In genomic region chr5:142412678-142413385, GRCm38 (mm10) we compare ENCODE assay signal across 9 mouse cellular contexts. TPM values are rescaled to one million over a fixed set of nuclear protein-coding genes. Genes with fewer than 3 reads are reported as not detected.
DNase-seq lines count a peak whose midpoint lies in the region; ATAC-seq and TF ChIP-seq lines count a peak whose summit lies in the region.
"Had no signal": no experiment of that assay in that cellular context is flagged by ENCODE, and none has a peak within 500 bp of the region (broad histone marks: within the 10 kb centered on the region; RNA-seq: fewer than 3 reads in every experiment).

No protein-coding gene starts in this region.

- H3K4me3 ChIP-seq in heart, adult 2 months = no peak overlapping the region
- no peak overlapping the region for H3K4me3 ChIP-seq in embryonic facial prominence, embryonic 15.5 days (replicated peaks)
- no peak overlapping the region for H3K4me3 ChIP-seq in limb, embryonic 12.5 days (replicated peaks)

- 36% methylated on average over 6 of the region's 6 CpGs for WGBS in heart, adult 2 months
- 46% methylated on average over 6 of the region's 6 CpGs for WGBS in embryonic facial prominence, embryonic 15.5 days
- WGBS in limb, embryonic 12.5 days = 53% methylated on average over 6 of the region's 6 CpGs

- peaks cover 2% of the 10 kb centered on the region for H3K36me3 ChIP-seq in heart, adult 2 months (ENCODE audit: control insufficient read depth, insufficient read depth, low read length)
- no peaks in the 10 kb centered on the region; the same call in 1 of the 2 replicates for H3K36me3 ChIP-seq in embryonic facial prominence, embryonic 15.5 days
- peaks cover 9% of the 10 kb centered on the region; the same call in 1 of the 2 replicates for H3K36me3 ChIP-seq in limb, embryonic 12.5 days

- no peaks in the 10 kb centered on the region for H3K9me3 ChIP-seq in embryonic facial prominence, embryonic 15.5 days (replicated peaks)
- H3K9me3 ChIP-seq in limb, embryonic 12.5 days = no peaks in the 10 kb centered on the region

- no peak overlapping the region for H3K4me2 ChIP-seq in embryonic facial prominence, embryonic 15.5 days (replicated peaks)
- no peak overlapping the region for H3K4me2 ChIP-seq in limb, embryonic 12.5 days

- no peak for TF ChIP-seq POLR2A in heart, adult 2 months (IDR thresholded peaks at IDR 0.05; ENCODE audit: insufficient read depth, low read depth, low read length)

- ATAC-seq in embryonic facial prominence, embryonic 15.5 days (ENCODE audit: insufficient number of reproducible peaks, low FRiP score, low TSS enrichment, low read depth) = no peak
- no peak for ATAC-seq in limb, embryonic 12.5 days (ENCODE audit: insufficient number of reproducible peaks, insufficient read depth, low FRiP score, low TSS enrichment, low read depth)

- no peak for TF ChIP-seq CTCF in heart, adult 2 months (IDR thresholded peaks at IDR 0.05)

- DNase-seq in heart, adult 2 months = peak; percentile 39 to 55
- DNase-seq in heart, adult 9 months (ENCODE audit: low spot score in 2 of 2) = no peak
- peak; percentile 39 for DNase-seq in 3T3-L1 (ENCODE audit: low read depth, low spot score)
- DNase-seq in ovary, adult 18-20 months (ENCODE audit: low spot score) = no peak
- no peak for DNase-seq in urinary bladder, postnatal 25 days (ENCODE audit: low spot score)
- no peak for DNase-seq in cerebellum, adult 11 months

- no peaks in the 10 kb centered on the region for H3K27me3 ChIP-seq in heart, adult 2 months (ENCODE audit: control insufficient read depth, insufficient read depth, low read length)
- no peaks in the 10 kb centered on the region for H3K27me3 ChIP-seq in embryonic facial prominence, embryonic 15.5 days
- H3K27me3 ChIP-seq in limb, embryonic 12.5 days = no peaks in the 10 kb centered on the region
- H3K27me3 ChIP-seq: CH12.LX had no signal

- TF ChIP-seq EP300 in heart, adult 2 months (IDR thresholded peaks at IDR 0.05; ENCODE audit: insufficient read depth, low read depth, low read length) = no peak

- H3K9ac ChIP-seq in heart, adult 2 months (ENCODE audit: low read depth, low read length) = no peak overlapping the region
- no peak overlapping the region for H3K9ac ChIP-seq in embryonic facial prominence, embryonic 15.5 days
- H3K9ac ChIP-seq in limb, embryonic 12.5 days (replicated peaks) = no peak overlapping the region; the same call in 1 of the 2 replicates

- peaks cover 9% of the 10 kb centered on the region for H3K79me2 ChIP-seq in heart, adult 2 months (replicated peaks; ENCODE audit: control insufficient read depth, insufficient read depth, low read length)

- H3K27ac ChIP-seq in heart, adult 2 months = peak overlapping the region; percentile 36
- peak overlapping the region; percentile 63; the same call in 1 of the 2 replicates for H3K27ac ChIP-seq in embryonic facial prominence, embryonic 15.5 days (replicated peaks)
- H3K27ac ChIP-seq in limb, embryonic 12.5 days = peak overlapping the region; percentile 31; the same call in 1 of the 2 replicates

- H3K4me1 ChIP-seq in heart, adult 2 months (ENCODE audit: control insufficient read depth, insufficient read depth, low read length) = peaks cover 19% of the 10 kb centered on the region
- H3K4me1 ChIP-seq in embryonic facial prominence, embryonic 15.5 days = peaks cover 74% of the 10 kb centered on the region
- peaks cover 68% of the 10 kb centered on the region for H3K4me1 ChIP-seq in limb, embryonic 12.5 days (replicated peaks)

- intact Hi-C loops in heart, adult 2 months (cut with DNase I) = no loop called here

RNA-seq across cellular contexts. Expression of gene Foxk1, which starts 11.5 kb away (rescaled TPM):
- total RNA-seq in heart, adult 2 months (2021) = 10 to 100 TPM; 13.2 to 13.8 TPM
- polyA plus RNA-seq in heart, adult 2 months (2012; rRNA removed) = 9.2 and 9.5 TPM in 2 replicates
- 6.5 and 6.6 TPM in 2 replicates for polyA plus RNA-seq in embryonic facial prominence, embryonic 15.5 days (2015; fragmentation: Nextera tagmentation; extraction: Ambion mirVana)
- polyA plus RNA-seq in limb, embryonic 12.5 days (2016; fragmentation: Nextera tagmentation; extraction: Ambion mirVana) = 6.4 and 7.0 TPM in 2 replicates

RNA-seq across cellular contexts. Expression of gene Ap5z1, which starts 50.9 kb away (rescaled TPM):
- 1 to 10 TPM; 5.4 to 6.4 TPM for total RNA-seq in heart, adult 2 months (2021)
- polyA plus RNA-seq in heart, adult 2 months (2012; rRNA removed) = 13.0 and 23.6 TPM in 2 replicates
- polyA plus RNA-seq in embryonic facial prominence, embryonic 15.5 days (2015; fragmentation: Nextera tagmentation; extraction: Ambion mirVana) = 9.9 and 11.8 TPM in 2 replicates
- polyA plus RNA-seq in limb, embryonic 12.5 days (2016; fragmentation: Nextera tagmentation; extraction: Ambion mirVana) = 8.8 and 9.2 TPM in 2 replicates

Comparison
In these comparisons a context has a peak if more than half of its experiments do, and no peak if none do; other contexts are left out.
1. DNase-seq: peak in heart, adult 2 months (2 of 2) and 3T3-L1 (single experiment); none in heart, adult 9 months (0 of 2), ovary, adult 18-20 months (single experiment), urinary bladder, postnatal 25 days (single experiment) and cerebellum, adult 11 months (single experiment).
2. Peak in every context shown above with its lines, with median percentiles within 50 percentile points of each other: H3K27ac ChIP-seq.